Mouse (Mus musculus) embryonic stem cell, embryonic (primary cell): ENCODE data around the gene Sh2d1b1.

Source experiments
- CTCF ChIA-PET, 4 experiments: fragments of 300-600 bp in 2 of 4; fragments of 350-600 bp in 2 of 4; sonication (Branson Sonifier 250); formaldehyde crosslinking; loops; one replicate each; lab custom pipeline; 2022; ENCODE audit warnings: inconsistent platforms in 2 of 4; lab: Charles Lee
- POLR2A ChIA-PET, 4 experiments: fragments of 300-600 bp in 2 of 4; fragments of 350-600 bp in 2 of 4; sonication (Branson Sonifier 250); formaldehyde crosslinking; loops; one replicate each; lab custom pipeline; 2022; ENCODE audit warnings: antibody characterized with exemption in 4 of 4, inconsistent platforms in 1 of 4; lab: Charles Lee

Gene Sh2d1b1

DNA sequence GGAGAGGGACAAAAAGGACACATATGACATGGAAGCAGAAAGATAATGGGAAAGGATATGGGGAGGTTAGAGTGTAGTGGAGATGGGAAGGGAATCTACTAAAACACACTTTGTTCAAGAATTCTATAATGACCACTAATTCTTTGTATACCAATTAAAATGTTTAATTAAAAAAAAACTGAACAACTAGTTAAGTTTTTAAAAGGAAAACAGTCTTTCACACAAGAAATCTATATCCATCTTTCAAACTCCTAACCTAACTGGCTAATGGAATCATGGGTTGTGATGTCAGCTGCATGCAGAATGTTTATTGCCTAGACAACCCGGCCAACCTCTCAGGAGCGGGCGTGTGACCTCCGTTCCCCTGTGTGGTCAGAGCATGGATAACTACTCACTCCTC is 31.4 kb downstream of the Sh2d1b1 start, which contains the start of gene Spata46:
Gene Spata46 (plus strand): TSS at position 301 of the 400 bp plus-strand sequence.
- ChIA-PET CTCF (no interaction called here), POLR2A (no interaction called here)

DNA sequence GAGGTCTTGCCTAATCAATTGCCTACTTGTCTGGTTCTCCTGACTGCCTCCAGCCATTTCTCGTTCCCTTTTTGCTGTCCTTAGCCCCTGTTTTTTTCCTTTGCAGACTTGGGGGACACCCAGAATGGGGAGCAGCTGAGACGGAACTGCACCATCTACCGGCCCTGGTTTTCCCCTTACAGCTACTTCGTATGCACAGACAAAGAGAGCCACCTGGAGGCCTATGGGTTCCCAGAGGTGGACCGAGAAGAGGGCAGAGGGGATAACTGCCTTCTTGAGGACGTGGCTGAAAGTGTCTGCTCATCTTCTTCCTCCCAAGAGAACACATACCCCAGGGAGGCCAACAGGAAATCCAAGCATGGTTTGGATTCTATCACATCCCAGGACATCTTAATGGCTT is 34.3 kb downstream of the Sh2d1b1 start:
- ChIA-PET CTCF (no interaction called here), POLR2A (no interaction called here)

DNA sequence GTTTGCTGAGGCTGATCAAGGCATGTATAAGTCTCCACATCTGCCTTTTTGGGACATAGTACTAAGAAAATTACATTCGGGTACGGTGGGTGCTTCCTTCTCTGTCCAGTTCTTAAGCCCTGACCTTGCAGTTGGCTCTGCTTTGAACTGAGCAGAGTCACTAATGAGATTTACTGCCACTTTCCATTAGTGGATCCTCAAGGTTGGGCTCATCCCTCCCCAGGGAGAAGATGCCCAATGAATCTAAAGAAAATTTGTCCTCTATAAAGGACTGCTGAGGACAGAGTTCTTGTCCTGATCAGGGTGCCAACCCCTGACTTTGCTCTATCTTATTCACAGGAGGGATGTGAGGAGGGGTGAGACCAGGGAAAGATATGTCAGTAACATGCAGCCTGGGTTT is 44.9 kb downstream of the Sh2d1b1 start:
- ChIA-PET POLR2A (no interaction called here), CTCF (no interaction called here)

DNA sequence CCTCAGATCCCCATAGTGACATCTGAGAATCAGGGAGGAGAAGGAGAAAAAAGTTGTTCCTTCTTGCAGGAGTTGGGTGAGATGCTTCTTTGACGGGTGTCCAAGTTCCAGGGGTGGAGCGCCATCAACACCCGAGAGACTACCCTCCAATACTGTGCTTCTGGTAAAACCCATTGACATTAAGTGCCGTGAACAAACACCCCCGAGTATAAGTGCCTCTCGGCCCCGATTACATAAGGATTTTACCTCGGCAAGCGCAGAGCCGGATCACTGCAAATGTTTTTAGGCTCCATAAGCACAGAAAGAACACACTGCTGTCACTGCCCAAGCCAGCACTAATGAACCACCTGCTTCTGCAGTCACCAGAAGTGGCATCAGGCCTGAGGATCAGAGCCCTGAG is 45.9 kb downstream of the Sh2d1b1 start:
- ChIA-PET POLR2A (no interaction called here), CTCF (no interaction called here)

DNA sequence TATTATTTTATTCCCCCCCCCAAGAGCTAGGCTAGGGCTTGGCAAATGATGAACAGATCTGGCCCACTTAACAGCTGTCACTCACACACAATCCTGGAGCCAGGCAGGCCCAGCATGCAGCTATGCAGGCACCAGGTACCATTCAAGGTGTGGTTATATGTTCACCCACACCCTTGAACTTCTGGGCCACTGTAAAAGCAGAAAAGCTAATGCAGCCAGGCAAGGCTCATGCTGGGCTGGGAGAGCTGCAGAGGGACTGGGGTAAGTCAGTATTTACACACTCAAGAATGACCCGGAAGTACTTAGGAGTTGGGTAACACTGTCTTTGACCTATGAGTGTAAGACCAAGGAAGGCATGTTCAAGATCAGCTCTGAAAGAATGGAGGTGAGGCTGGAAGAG is 47.2 kb downstream of the Sh2d1b1 start:
- ChIA-PET POLR2A (interaction anchor here in 1 of 4 experiments (0.6 kb wide), 1 partner anchor 1888 kb away, joined by 3 read pairs; no protein-coding TSS in a partner anchor), CTCF (no interaction called here)

DNA sequence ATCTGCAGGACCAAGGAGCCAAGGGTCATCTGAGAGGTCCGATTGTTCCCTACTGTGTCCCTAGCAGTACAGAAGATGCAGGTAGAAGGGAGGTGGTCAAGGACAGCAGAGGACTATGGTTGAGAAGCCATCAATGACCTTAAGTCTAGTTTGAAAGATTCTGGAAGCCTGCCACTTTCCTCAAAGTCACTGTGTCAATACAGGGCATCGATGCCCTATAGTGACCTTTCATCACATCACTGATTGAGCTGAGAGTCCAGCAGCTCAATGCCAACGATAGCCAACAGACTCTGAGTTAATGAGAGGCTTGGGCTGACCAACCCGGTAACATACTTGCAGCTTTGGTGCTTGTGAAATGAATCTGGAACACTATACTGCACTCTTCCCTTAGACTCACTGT is 48.2 kb downstream of the Sh2d1b1 start:
- POLR2A ChIA-PET: no interaction called here
- CTCF ChIA-PET: no interaction called here

DNA sequence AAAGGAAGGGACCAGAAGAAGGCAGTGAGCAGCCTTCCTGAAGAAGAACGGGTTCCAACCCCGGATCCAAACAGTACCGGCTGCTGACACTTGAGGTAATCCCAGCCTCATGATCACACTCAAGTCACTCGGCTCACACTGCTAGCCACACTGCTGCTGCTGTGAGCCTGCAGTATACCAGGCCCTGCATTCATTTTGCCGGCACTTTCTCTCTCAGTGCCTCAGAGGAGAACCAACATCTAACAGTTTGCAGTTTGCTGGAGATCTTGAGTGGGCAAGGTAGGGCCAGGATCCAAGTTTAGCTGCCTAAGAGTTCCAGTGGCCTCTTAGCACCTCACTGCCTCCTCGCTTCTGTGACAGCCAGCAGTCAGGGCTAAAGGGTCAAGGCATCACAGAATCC is 54.8 kb downstream of the Sh2d1b1 start:
- ChIA-PET POLR2A (no interaction called here), CTCF (no interaction called here)

DNA sequence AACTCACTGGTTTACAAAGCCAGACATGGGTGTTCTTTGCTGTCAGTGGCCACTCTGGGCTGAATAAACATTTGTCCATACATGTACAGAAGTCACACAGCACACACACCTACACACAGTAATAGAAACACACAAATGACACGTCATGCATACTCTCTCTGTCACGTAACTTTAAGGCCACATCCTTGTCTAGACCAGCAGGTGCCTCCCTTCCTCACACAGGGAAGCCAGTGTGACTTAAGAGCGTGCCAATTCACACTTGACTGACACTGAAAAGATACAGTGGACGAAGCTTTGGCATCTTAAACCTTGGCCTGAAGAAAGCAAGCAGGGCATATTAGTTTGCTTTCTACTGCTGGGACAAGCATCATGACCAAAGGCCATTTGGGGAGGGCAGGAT is 55.7 kb downstream of the Sh2d1b1 start:
- POLR2A ChIA-PET: no interaction called here

More for the DNA sequence above, 55.7 kb downstream of the Sh2d1b1 start:
- CTCF ChIA-PET: no interaction called here
